Mouse (Mus musculus) intestine, embryonic 16.5 days (tissue): ENCODE measurements around the gene Rnpc3. TPM values are rescaled to one million over a fixed set of nuclear protein-coding genes. Genes with fewer than 3 reads are reported as not detected.

ENCODE experiments used
- ATAC-seq: fragments of 200-750 bp; cut with Nextera tagmentation; 2 replicates; pipeline ENCODE4 v1.8.0; 2017; ENCODE audit warnings: moderate TSS enrichment, moderate library complexity
- H3K27ac ChIP-seq: fragments of 300-500 bp; sonication (generic); 2 replicates; pipeline ENCODE4 v1.5.1; 2014; ENCODE audit warnings: mild to moderate bottlenecking, low read length
- H3K27me3 ChIP-seq: fragments of 300-500 bp; sonication (generic); replicated peaks from 2 replicates; pipeline ENCODE4 v1.6.1; 2014; ENCODE audit warnings: low read length, control low read depth, mixed read lengths; ENCODE audit not compliant: control insufficient read depth, insufficient read depth
- H3K36me3 ChIP-seq: fragments of 300-500 bp; sonication (generic); 2 replicates; pipeline ENCODE4 v1.6.1; 2014; ENCODE audit warnings: low read length, control low read depth; ENCODE audit not compliant: control insufficient read depth, insufficient read depth
- H3K4me1 ChIP-seq: fragments of 300-500 bp; sonication (generic); 2 replicates; pipeline ENCODE4 v1.6.1; 2014; ENCODE audit warnings: low read length, control low read depth, mixed read lengths; ENCODE audit not compliant: control insufficient read depth, insufficient read depth
- H3K4me2 ChIP-seq: fragments of 300-500 bp; sonication (generic); 2 replicates; pipeline ENCODE4 v1.6.1; 2014; ENCODE audit warnings: low read depth, low read length, control low read depth
- H3K4me3 ChIP-seq: fragments of 300-500 bp; sonication (generic); 2 replicates; pipeline ENCODE4 v1.5.1; 2014; ENCODE audit warnings: mild to moderate bottlenecking, low read length
- H3K9ac ChIP-seq: fragments of 300-500 bp; sonication (generic); 2 replicates; pipeline ENCODE4 v1.6.1; 2014; ENCODE audit warnings: low read depth, low read length
- H3K9me3 ChIP-seq: fragments of 300-500 bp; sonication (generic); 2 replicates; pipeline ENCODE4 v1.6.1; 2016; ENCODE audit warnings: low read length, control low read depth; ENCODE audit not compliant: control insufficient read depth
- WGBS: fragments of 180-500 bp; shearing (Covaris S2); extraction: QIAGEN DNeasy Blood & Tissue Kit; methylation state at CpG from one replicate; pipeline ENCODE4 v1.1.7; 2014; 5-methylcytosine and 5-hydroxymethylcytosine counted together
- polyA plus RNA-seq: library from polyadenylated mRNA; unstranded; fragments of >200 nt; fragmentation: Nextera tagmentation; extraction: Ambion mirVana; gene quantifications from 2 replicates; pipeline ENCODE4 v1.2.1, GENCODE M21; 2015

Gene Rnpc3
- polyA plus RNA-seq, 1 experiment from 2014 or later, result 25.5 TPM

DNA sequence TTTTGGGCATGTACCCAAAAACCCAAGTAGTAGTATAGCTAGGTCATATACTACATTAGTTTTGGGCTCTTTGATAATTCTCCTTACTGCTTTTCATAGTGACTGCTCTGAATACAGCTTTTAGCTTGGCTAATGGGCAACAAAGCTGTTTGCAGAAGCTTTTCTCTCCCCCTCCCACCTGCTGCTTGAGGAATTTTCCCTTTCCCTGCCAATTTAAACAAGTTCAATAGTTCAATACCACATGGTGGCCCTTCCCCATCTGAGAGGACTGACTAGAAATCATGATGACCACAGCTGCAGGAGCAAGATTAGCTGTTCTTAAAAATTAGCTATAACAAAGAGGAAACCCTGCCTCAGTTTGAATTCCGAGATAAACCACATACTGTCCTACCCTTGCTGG lies 39.1 kb downstream of the Rnpc3 start:
- no peak for ATAC-seq
- Histone ChIP-seq H3K4me3 (no peak overlapping the region), H3K27ac (no peak overlapping the region), H3K27me3 (no peaks in the 10 kb centered on the region), H3K4me2 (no peak overlapping the region), H3K4me1 (no peaks in the 10 kb centered on the region), H3K9ac (no peak overlapping the region), H3K36me3 (no peaks in the 10 kb centered on the region), H3K9me3 (no peaks in the 10 kb centered on the region)
- 88% methylated on average over 1 of the region's 1 CpGs for WGBS

DNA sequence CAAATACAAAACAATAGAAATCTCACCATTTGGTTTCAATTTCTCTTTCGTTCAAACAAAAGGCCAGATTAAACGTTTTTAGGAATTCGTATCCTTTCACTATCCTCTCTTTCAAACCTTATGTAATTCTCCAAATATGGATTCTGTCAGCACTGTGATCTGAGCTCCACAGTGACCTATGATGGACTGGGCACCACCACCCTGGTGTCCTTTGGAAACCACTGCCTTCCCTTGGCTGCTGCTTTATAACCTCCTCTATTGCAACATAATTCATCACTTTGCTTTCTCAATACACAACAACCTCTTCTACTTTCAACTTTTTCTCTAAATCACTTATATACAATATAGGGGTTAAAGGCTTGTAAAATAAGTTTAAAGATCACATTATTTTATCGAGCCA lies 55.4 kb downstream of the Rnpc3 start:
- Histone ChIP-seq H3K4me2 (no peak overlapping the region), H3K4me3 (no peak overlapping the region), H3K36me3 (no peaks in the 10 kb centered on the region), H3K4me1 (no peaks in the 10 kb centered on the region), H3K9me3 (no peaks in the 10 kb centered on the region), H3K27ac (no peak overlapping the region), H3K27me3 (no peaks in the 10 kb centered on the region), H3K9ac (no peak overlapping the region)
- ATAC-seq, result no peak
- 81% methylated on average over 4 of the region's 4 CpGs for WGBS

DNA sequence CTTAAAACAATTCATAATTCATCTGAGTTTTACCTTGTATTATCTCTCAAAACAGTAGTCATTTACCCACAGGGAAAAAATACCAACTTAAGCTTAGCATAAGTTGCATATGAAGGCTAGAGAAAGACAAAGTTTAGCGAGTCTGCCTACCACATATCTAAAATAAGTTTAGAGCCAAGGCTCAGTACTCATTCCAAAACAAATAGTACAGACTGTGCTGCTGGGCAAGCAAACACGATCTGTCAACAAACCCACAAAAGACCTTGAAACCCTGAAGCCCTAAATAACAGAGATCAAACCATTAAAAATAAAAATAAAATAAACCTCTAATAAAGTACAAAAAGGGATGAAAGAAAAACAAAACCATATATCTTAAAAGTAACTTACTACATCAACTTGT lies 55.8 kb downstream of the Rnpc3 start:
- no peak overlapping the region for H3K4me3 ChIP-seq
- H3K9ac ChIP-seq, result no peak overlapping the region
- no peak overlapping the region for H3K27ac ChIP-seq
- H3K9me3 ChIP-seq, result no peaks in the 10 kb centered on the region
- no peaks in the 10 kb centered on the region for H3K36me3 ChIP-seq
- no peak overlapping the region for H3K4me2 ChIP-seq
- 58% methylated on average over 2 of the region's 2 CpGs for WGBS
- H3K4me1 ChIP-seq, result no peaks in the 10 kb centered on the region
- H3K27me3 ChIP-seq, result no peaks in the 10 kb centered on the region
- ATAC-seq, result no peak; the same call in 1 of the 2 replicates

DNA sequence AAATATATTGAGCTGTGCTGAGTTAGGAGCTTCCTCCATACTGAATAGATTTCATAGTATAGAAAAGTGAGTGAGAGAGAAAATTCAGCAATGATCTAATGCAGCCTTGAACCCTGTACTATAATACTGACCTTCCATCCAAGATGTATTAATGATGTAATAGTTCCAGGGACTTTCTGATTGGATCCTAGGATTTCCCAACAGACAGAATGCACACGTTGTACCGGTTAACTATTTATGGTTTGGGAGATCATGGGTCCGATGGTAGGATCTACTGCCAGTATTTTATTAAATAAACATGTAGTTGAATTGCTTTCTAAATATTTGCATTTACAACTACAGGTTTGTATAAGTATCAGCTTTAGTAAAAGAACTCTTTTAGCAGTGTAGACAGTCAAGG lies 57.8 kb downstream of the Rnpc3 start:
- Histone ChIP-seq H3K9me3 (no peaks in the 10 kb centered on the region), H3K4me1 (no peaks in the 10 kb centered on the region), H3K27ac (no peak overlapping the region), H3K4me3 (no peak overlapping the region), H3K36me3 (no peaks in the 10 kb centered on the region), H3K9ac (no peak overlapping the region), H3K4me2 (no peak overlapping the region), H3K27me3 (no peaks in the 10 kb centered on the region)
- 50% methylated on average over 3 of the region's 3 CpGs for WGBS
- ATAC-seq, result no peak

Other genes starting within 250 kb of the Rnpc3 start
- gene Amy2a1, start 97.7 kb downstream of the Rnpc3 start, polyA plus RNA-seq, result 3,266 and 4,394 TPM in 2 replicates
- 1.5 and 3.1 TPM in 2 replicates for gene Amy1, start 23.4 kb downstream of the Rnpc3 start, polyA plus RNA-seq